In genomic region chr16:84702230-84703128, GRCm38 (mm10) we compare ENCODE assay signal across 7 mouse cellular contexts. TPM values are rescaled to one million over a fixed set of nuclear protein-coding genes. Genes with fewer than 3 reads are reported as not detected.
DNase-seq lines count a peak whose midpoint lies in the region; ATAC-seq and TF ChIP-seq lines count a peak whose summit lies in the region.

No protein-coding gene starts in this region.

- peak; percentile 70 for ATAC-seq in lung, embryonic 16.5 days (ENCODE audit: low read depth)
- ATAC-seq in neutrophil, adult 5-6 weeks (ENCODE audit: extremely low read depth, insufficient number of reproducible peaks, low FRiP score, poor library complexity, severe bottlenecking): peak; percentile 53

- H3K27ac ChIP-seq in brown adipose tissue, adult 24 weeks (replicated peaks; ENCODE audit: low read depth, low read length): no peak overlapping the region
- H3K27ac ChIP-seq in kidney, adult 2 months (ENCODE audit: insufficient read depth, low read depth, low read length): no peak overlapping the region
- no peak overlapping the region for H3K27ac ChIP-seq in lung, embryonic 16.5 days (ENCODE audit: low read length)

- H3K4me1 ChIP-seq in brown adipose tissue, adult 24 weeks (ENCODE audit: control insufficient read depth, insufficient read depth, insufficient read length, low read length): no peaks in the 10 kb centered on the region
- no peaks in the 10 kb centered on the region for H3K4me1 ChIP-seq in kidney, adult 2 months (ENCODE audit: control insufficient read depth, insufficient read depth, low read length)
- H3K4me1 ChIP-seq in lung, embryonic 16.5 days (replicated peaks; ENCODE audit: control insufficient read depth, insufficient read depth, low read length): no peaks in the 10 kb centered on the region

- H3K9me3 ChIP-seq in lung, embryonic 16.5 days (ENCODE audit: control insufficient read depth, low read length): no peaks in the 10 kb centered on the region

- peak overlapping the region; percentile 98 for H3K4me2 ChIP-seq in lung, embryonic 16.5 days (ENCODE audit: low read depth, low read length)

- no peak for TF ChIP-seq CTCF in kidney, adult 2 months (conservative IDR thresholded peaks at IDR 0.05; ENCODE audit: insufficient read depth, insufficient read length, low read depth, low read length)

- H3K27me3 ChIP-seq in kidney, adult 2 months (replicated peaks; ENCODE audit: control insufficient read depth, insufficient read depth, low read length): no peaks in the 10 kb centered on the region
- peaks cover 10% of the 10 kb centered on the region for H3K27me3 ChIP-seq in lung, embryonic 16.5 days (ENCODE audit: control insufficient read depth, insufficient read depth, low read depth, low read length)

- no peaks in the 10 kb centered on the region for H3K36me3 ChIP-seq in kidney, adult 2 months (ENCODE audit: control insufficient read depth, insufficient read depth, low read length)
- no peaks in the 10 kb centered on the region for H3K36me3 ChIP-seq in lung, embryonic 16.5 days (ENCODE audit: control insufficient read depth, insufficient read depth, low read length)

- peak; percentile 62 for DNase-seq in NIH3T3 (ENCODE audit: low read depth)
- peak; percentile 25 for DNase-seq in heart, adult 8-10 months (ENCODE audit: low spot score)
- DNase-seq in kidney, adult 2 months: peak; percentile 38
- no peak for DNase-seq in layer of hippocampus, adult 8-10 months (ENCODE audit: low spot score in 2 of 2)

- H3K9ac ChIP-seq in lung, embryonic 16.5 days (ENCODE audit: low read length): peak overlapping the region; percentile 67

- 17% methylated on average over 39 of the region's 39 CpGs for WGBS in kidney, adult 2 months
- WGBS in lung, embryonic 16.5 days: 11% methylated on average over 39 of the region's 39 CpGs

- TF ChIP-seq POLR2A in kidney, adult 2 months (IDR thresholded peaks at IDR 0.05; ENCODE audit: low read depth, low read length): no peak

- H3K4me3 ChIP-seq in brown adipose tissue, adult 24 weeks (ENCODE audit: insufficient read depth, low read depth, low read length): peak overlapping the region; percentile 66
- H3K4me3 ChIP-seq in kidney, adult 2 months (ENCODE audit: insufficient read depth, low read depth, low read length): peak overlapping the region; percentile 61
- H3K4me3 ChIP-seq in lung, embryonic 16.5 days (ENCODE audit: low read length): peak overlapping the region; percentile 71

RNA-seq across cellular contexts. Expression of gene Mrpl39, which starts 33.1 kb away (rescaled TPM):
- 79.8 and 83.8 TPM in 2 replicates for polyA plus RNA-seq in brown adipose tissue, adult 24 weeks (2012; ENCODE audit: insufficient read depth, insufficient read length, missing spikeins)
- 10 to 100 TPM; 39.8 to 52.5 (median 45.3) TPM for total RNA-seq in heart, adult 8-10 months (2022)
- polyA plus RNA-seq in kidney, adult 2 months (2012; rRNA removed): 26.6 and 34.1 TPM in 2 replicates
- polyA plus RNA-seq in lung, embryonic 16.5 days (2015; fragmentation: Nextera tagmentation; extraction: Ambion mirVana): 44.2 and 47.0 TPM in 2 replicates
- total RNA-seq in neutrophil, adult 5-6 weeks (2017): 27.2 and 33.5 TPM in 2 replicates
- 10 to 100 TPM; 20.1 to 24.1 (median 20.9) TPM for total RNA-seq in layer of hippocampus, adult 8-10 months (2022)

Comparison
In these comparisons a context has a peak if more than half of its experiments do, and no peak if none do; other contexts are left out.
1. DNase-seq: peak in NIH3T3 (single experiment), heart, adult 8-10 months (single experiment) and kidney, adult 2 months (single experiment); none in layer of hippocampus, adult 8-10 months (0 of 2).
2. Peak in every context shown above with its lines, with median percentiles within 50 percentile points of each other: H3K4me3 ChIP-seq.